Mouse (Mus musculus): Measurements from ENCODE around the gene Usp29. TPM values are rescaled to one million over a fixed set of nuclear protein-coding genes. Genes with fewer than 3 reads are reported as not detected.
A peak's percentile ranks its signal among the peaks of the same experiment; 100 is the strongest.
"Not testable (repeated sequence)": the region's sequence is repeated elsewhere in the genome, so short reads cannot be mapped to it uniquely, and the experiment has no call there.

The Usp29 gene
- polyA plus RNA-seq, 1 experiment from 2014 or later, result 7.4 TPM

DNA sequence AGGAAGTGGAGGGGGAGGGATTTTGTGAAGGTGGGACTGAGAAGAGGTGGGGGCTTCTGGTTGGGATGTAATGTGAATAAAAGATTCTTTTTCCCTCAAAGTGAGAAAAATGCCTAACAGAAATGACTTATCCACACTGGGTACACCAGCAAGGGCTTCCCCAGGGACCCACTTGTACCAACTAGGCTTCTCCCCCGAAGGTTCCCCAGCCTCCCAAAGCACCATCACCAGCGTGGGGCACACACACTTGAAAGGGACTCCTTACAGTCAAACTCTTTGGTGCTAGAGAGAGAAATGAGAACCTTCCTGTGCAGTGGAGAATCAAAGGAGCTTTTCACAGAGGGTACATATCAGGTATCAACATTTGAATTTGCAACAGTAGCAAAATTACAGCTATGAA, 198.9 kb downstream of the Usp29 start:
- no peak for DNase-seq (ENCODE audit: extremely low spot score, low spot score)
- H3K4me3 ChIP-seq, result no peak overlapping the region
- WGBS, result 73% methylated on average over 2 of the region's 2 CpGs
- no peaks in the 10 kb centered on the region for H3K27me3 ChIP-seq (ENCODE audit: poor library complexity, severe bottlenecking)
- no peak overlapping the region for H3K27ac ChIP-seq
- H3K4me1 ChIP-seq, result peaks cover 12% of the 10 kb centered on the region
- H3K9me3 ChIP-seq, result no peaks in the 10 kb centered on the region
- no peaks in the 10 kb centered on the region for H3K36me3 ChIP-seq (replicated peaks)

DNA sequence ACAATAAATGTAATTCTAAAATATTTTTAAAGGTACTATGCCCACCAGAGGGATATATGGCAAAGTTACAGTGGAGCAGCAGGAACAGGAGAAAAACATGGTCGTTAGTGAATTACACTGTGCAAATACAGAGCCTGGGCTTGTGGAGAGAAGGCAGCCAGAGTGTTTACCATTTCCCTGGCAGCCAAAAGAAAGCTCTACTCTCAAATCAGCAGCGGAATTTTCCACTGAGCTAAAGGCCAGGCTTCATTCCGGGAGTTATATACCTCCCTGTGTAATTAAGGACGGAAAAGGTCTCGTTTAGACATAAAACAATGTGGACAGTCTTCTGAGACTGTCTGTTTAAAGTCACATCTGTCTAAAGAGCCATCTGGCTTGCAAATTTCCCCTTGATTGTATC, 204.4 kb downstream of the Usp29 start:
- Histone ChIP-seq H3K4me3 (no peak overlapping the region), H3K36me3 (replicated peaks) (no peaks in the 10 kb centered on the region), H3K9me3 (no peaks in the 10 kb centered on the region; the same call in 1 of the 2 replicates), H3K27ac (no peak overlapping the region), H3K27me3 (ENCODE audit: poor library complexity, severe bottlenecking) (no peaks in the 10 kb centered on the region), H3K4me1 (no peaks in the 10 kb centered on the region)
- no peak for DNase-seq (ENCODE audit: extremely low spot score, low spot score)
- WGBS, result 78% methylated on average over 5 of the region's 5 CpGs

DNA sequence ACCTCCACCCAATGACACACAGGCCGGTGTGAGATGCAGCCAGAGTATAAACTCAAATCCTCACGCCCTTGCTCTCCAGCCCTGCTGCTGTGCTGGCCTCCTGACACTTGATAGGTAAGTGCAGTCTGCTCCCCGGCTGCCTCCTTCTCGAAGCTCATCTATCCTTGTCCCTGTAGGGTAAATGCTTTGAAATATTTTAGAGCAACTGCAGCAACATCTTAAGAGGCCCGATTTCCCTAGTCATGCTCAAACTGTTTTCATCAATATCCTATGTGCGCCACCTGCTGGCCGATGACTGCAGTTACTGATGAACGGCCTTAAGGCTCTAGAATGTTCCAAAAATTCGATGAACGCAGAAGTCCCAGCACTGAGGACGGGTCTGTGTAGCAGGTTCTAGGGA, 206.7 kb downstream of the Usp29 start:
- H3K27me3 ChIP-seq (ENCODE audit: poor library complexity, severe bottlenecking), result no peaks in the 10 kb centered on the region
- WGBS, result 52% methylated on average over 11 of the region's 11 CpGs
- H3K4me1 ChIP-seq, result no peaks in the 10 kb centered on the region
- no peaks in the 10 kb centered on the region for H3K36me3 ChIP-seq (replicated peaks)
- no peaks in the 10 kb centered on the region; the same call in 1 of the 2 replicates for H3K9me3 ChIP-seq
- H3K4me3 ChIP-seq, result no peak overlapping the region
- 0 out of 2 replicates have a peak overlapping the region, but pooled peaks have one; percentile 58 for H3K27ac ChIP-seq
- peak; percentile 75 for DNase-seq (ENCODE audit: extremely low spot score, low spot score)

DNA sequence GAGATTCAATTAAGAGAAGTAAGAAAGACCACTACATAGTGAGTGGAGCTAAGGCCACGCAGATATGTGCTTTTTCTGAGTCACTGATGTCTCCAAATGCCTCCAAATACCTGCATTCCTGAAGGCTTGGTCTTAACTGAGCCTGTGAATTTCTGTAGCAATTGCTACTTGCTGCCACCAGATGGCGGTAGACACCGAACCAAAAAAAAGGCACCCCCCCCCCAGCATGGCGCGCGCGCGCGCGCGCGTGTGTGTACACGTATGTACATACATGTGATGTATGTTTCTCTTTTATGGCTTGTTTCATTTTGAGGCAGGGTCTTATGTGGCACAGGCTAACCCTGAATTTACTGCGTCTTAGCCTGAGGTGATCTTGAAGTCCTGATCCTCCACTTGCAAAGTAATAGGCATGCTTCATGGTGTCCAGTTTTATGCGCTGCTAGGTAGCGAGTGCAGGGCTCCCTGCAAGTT, 210.4 kb downstream of the Usp29 start:
- WGBS, result 25% methylated on average over 16 of the region's 16 CpGs
- peak overlapping the region; percentile 32 for H3K4me3 ChIP-seq
- no peaks in the 10 kb centered on the region; the same call in 1 of the 2 replicates for H3K9me3 ChIP-seq
- H3K4me1 ChIP-seq, result no peaks in the 10 kb centered on the region
- H3K27me3 ChIP-seq (ENCODE audit: poor library complexity, severe bottlenecking), result no peaks in the 10 kb centered on the region
- DNase-seq (ENCODE audit: extremely low spot score, low spot score), result peak; percentile 62
- no peak overlapping the region for H3K27ac ChIP-seq
- H3K36me3 ChIP-seq (replicated peaks), result no peaks in the 10 kb centered on the region

DNA sequence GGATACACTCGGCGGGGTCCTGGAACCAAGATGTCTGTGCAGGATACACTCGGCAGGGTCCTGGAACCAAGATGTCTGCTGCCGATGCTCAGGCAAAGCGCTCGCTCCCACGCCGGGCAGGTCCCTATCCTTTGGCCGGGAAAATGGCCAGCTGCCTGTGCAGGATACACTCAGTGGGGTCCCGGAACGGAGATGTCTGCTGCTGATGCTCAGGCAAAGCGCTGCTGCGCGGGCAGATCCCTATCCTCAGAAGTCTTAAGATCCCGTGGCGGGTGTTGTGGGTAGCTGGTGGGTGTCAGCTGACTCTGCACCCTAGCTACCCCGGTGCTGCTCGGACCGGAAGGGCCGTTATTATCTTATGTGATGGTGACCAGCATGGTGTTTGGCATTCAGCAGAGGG, 217.7 kb downstream of the Usp29 start:
- not testable (repeated sequence) for DNase-seq (ENCODE audit: extremely low spot score, low spot score)

DNA sequence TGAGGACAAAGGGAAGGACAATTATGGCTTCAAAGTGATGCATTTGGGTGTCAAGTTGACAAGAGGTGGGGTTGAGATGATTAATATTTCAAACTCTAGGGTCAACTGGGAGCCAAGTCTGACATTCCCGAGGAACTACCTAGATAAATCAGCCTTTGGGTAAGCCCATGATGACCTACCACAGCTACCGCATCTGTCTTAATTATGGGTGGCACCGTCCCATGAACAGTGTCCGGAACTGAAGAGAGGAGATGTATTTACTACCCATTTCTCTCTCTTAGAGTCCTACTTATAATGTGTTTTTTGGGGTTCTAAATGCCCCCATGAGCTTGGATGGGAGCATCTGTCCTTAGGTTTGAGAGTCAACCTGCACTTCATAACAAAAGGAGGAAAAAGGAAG, 226.2 kb downstream of the Usp29 start:
- Histone ChIP-seq H3K27ac (no peak overlapping the region), H3K9me3 (peaks cover 14% of the 10 kb centered on the region; the same call in 1 of the 2 replicates), H3K4me1 (no peaks in the 10 kb centered on the region), H3K36me3 (replicated peaks) (no peaks in the 10 kb centered on the region), H3K27me3 (ENCODE audit: poor library complexity, severe bottlenecking) (no peaks in the 10 kb centered on the region), H3K4me3 (no peak overlapping the region)
- 92% methylated on average over 4 of the region's 4 CpGs for WGBS
- DNase-seq (ENCODE audit: extremely low spot score, low spot score), result no peak

More for the DNA sequence above, 217.7 kb downstream of the Usp29 start:
- not testable (repeated sequence) for H3K4me3 ChIP-seq; H3K4me1 ChIP-seq; H3K27me3 ChIP-seq (ENCODE audit: poor library complexity, severe bottlenecking); H3K9me3 ChIP-seq; H3K36me3 ChIP-seq (replicated peaks); H3K27ac ChIP-seq
- 95% methylated on average over 20 of the region's 20 CpGs for WGBS

DNA sequence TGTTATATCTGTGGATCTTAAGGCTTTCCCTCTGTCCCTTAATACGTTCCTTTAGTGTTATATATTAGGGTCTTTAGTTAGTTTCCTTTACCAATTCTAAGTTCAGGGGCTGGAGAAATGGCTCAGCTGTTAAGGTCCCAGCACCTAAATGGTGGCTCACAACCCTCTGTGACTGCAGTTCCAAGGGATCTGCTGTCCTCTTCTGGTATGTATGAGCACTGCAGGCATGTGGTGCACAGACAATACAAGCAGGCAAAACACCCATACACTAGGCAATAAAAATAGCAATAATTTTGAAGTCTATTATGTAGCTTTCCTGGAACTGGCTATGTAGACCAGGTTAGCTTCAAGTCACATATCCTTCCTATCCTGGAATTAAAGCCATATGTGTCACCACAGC, 228.2 kb downstream of the Usp29 start:
- H3K4me1 ChIP-seq, result no peaks in the 10 kb centered on the region
- no peak overlapping the region for H3K27ac ChIP-seq
- DNase-seq (ENCODE audit: extremely low spot score, low spot score), result no peak
- 85% methylated on average over 1 of the region's 1 CpGs for WGBS
- H3K4me3 ChIP-seq, result no peak overlapping the region
- H3K27me3 ChIP-seq (ENCODE audit: poor library complexity, severe bottlenecking), result no peaks in the 10 kb centered on the region
- no peaks in the 10 kb centered on the region for H3K36me3 ChIP-seq (replicated peaks)
- H3K9me3 ChIP-seq, result 0 out of 2 replicates have a peak, but pooled peaks cover 16% of the 10 kb centered on the region

DNA sequence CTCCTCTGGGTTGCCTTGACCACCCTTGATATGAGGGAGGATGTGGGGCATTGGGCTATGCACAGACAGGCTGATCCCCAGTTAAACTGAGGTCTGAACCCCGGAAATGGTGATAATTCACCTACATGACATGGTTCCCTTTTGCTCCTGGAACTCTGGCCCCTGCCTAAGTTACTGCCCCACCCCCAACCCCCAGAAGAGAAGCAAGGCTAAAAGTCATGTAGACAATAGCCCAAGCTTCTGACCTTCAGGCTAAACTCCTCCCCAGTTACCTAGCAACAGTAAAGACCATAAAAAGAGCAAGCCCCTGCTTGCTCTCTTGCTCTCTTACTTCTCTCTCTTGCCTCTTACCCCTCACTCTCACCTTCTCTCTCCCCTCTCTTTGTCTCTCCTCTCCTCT, 243.2 kb downstream of the Usp29 start:
- H3K27me3 ChIP-seq (ENCODE audit: poor library complexity, severe bottlenecking), result no peaks in the 10 kb centered on the region
- no peak overlapping the region for H3K4me3 ChIP-seq
- no peak overlapping the region for H3K27ac ChIP-seq
- peaks cover 34% of the 10 kb centered on the region for H3K9me3 ChIP-seq
- no peaks in the 10 kb centered on the region for H3K4me1 ChIP-seq
- DNase-seq (ENCODE audit: extremely low spot score, low spot score), result no peak
- no peaks in the 10 kb centered on the region for H3K36me3 ChIP-seq (replicated peaks)
- 76% methylated on average over 1 of the region's 1 CpGs for WGBS

DNA sequence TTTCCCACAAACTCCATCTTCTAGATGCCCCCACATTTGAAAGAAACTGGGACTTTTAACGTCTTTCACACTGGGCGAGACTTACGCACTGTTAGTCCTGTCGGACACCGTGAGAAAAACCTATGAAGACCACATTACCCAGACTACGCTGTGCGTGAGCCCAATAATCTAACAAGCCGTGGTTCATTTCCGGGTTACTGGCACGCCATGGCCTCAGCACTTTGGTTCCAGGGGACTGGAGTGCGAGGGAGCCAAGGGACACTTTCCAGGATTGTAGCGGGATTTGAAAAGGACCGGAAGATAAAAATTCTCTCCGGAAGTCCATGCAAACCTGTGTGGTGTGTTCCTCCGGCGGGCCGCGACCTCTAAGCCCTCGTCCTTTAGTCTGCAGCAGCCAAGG, 246.5 kb downstream of the Usp29 start:
- H3K27ac ChIP-seq, result no peak overlapping the region
- H3K9me3 ChIP-seq, result peaks cover 38% of the 10 kb centered on the region
- H3K36me3 ChIP-seq (replicated peaks), result no peaks in the 10 kb centered on the region
- no peak for DNase-seq (ENCODE audit: extremely low spot score, low spot score)
- no peak overlapping the region for H3K4me3 ChIP-seq
- H3K4me1 ChIP-seq, result no peaks in the 10 kb centered on the region
- H3K27me3 ChIP-seq (ENCODE audit: poor library complexity, severe bottlenecking), result no peaks in the 10 kb centered on the region
- 93% methylated on average over 19 of the region's 19 CpGs for WGBS

DNA sequence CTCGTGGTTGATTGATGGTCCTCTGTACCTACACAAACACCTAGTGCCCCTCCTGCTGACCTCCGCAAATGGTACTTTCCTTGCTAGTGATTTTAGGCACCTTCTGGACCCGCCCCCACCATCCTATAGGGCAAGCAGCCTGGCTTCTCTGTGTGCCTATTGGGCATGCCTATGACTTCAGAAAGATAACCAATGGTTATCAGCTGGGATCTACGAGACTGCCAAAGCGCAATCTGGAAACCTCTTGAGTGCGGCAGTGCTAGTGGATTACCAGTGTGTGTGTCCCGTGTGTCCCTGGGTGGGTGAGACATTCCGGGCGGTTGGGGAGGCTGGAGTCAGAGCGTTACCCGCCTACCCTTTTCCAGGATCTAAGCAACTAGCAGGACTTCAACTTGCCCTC, 264.9 kb downstream of the Usp29 start, which contains the start of gene Aurkc:
Gene Aurkc, plus strand, starts transcription at position 50 of the 400 bp plus-strand sequence.
- H3K4me1 ChIP-seq; H3K27ac ChIP-seq; H3K4me3 ChIP-seq; H3K27me3 ChIP-seq (ENCODE audit: poor library complexity, severe bottlenecking); DNase-seq (ENCODE audit: extremely low spot score, low spot score); H3K36me3 ChIP-seq (replicated peaks): not testable (repeated sequence)
- WGBS, result 90% methylated on average over 11 of the region's 11 CpGs
- peaks cover 10% of the 10 kb centered on the region; the same call in 1 of the 2 replicates for H3K9me3 ChIP-seq

DNA sequence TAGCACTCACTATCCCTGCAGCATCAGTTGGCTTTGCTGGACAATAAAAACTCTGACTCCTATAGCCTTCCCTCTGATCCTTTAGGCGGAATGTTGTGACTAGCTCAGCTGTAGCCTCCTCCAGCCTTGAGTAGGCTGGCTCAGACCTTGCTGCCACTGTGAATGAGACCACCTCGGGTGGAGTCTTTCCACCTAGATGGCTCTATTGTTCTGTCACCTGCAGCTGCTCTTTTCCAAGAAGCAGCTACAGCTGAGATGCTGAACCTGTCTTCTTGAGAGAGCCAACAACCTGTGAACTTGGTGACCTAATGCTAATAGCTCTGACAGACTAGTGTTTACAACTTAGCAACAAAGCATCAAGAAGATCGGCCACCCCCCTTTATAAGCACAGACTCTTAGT, 268.5 kb downstream of the Usp29 start:
- WGBS, result 68% methylated on average over 3 of the region's 3 CpGs
- DNase-seq (ENCODE audit: extremely low spot score, low spot score); H3K4me1 ChIP-seq; H3K27me3 ChIP-seq (ENCODE audit: poor library complexity, severe bottlenecking); H3K4me3 ChIP-seq; H3K27ac ChIP-seq; H3K36me3 ChIP-seq (replicated peaks): not testable (repeated sequence)
- H3K9me3 ChIP-seq, result peaks cover 13% of the 10 kb centered on the region; the same call in 1 of the 2 replicates

DNA sequence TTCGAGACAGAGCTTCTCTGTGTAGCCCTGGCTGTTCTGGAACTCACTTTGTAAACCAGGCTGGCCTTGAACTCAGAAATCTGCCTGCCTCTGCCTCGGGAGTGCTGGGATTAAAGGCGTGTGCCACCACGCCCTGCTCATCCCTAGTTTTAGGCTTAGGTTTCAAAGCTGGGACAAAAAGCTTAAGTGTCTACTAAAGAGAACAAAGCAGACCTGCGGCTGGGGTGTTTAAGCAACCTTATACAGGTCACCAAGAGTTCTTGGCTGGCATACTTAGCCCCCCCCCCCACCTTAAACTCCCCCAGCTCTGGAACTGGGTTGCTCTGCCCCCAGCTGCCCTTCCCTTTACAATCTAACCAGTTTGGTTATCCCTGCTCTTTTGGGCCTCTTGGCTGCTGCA, 275.1 kb downstream of the Usp29 start:
- WGBS, result 78% methylated on average over 5 of the region's 5 CpGs
- DNase-seq (ENCODE audit: extremely low spot score, low spot score); H3K4me1 ChIP-seq; H3K27me3 ChIP-seq (ENCODE audit: poor library complexity, severe bottlenecking); H3K4me3 ChIP-seq; H3K36me3 ChIP-seq (replicated peaks); H3K27ac ChIP-seq: not testable (repeated sequence)
- H3K9me3 ChIP-seq, result peaks cover 11% of the 10 kb centered on the region; the same call in 1 of the 2 replicates
